Mouse (Mus musculus): Measurements from ENCODE around the gene Vmn2r108.
"Not testable (repeated sequence)": the region's sequence is repeated elsewhere in the genome, so short reads cannot be mapped to it uniquely, and the experiment has no call there.

The Vmn2r108 gene

GRCm38 (mm10) chr17:20481231-20481630 is at the start of gene Vmn2r108:
Vmn2r108 (minus strand) TSS chr17:20481331.
- DNase-seq (ENCODE audit: low read depth in 2 of 2, low spot score in 2 of 2), result no peak

GRCm38 (mm10) chr17:20508247-20508646 is 27.1 kb upstream of the Vmn2r108 start:
- DNase-seq (ENCODE audit: low read depth in 2 of 2, low spot score in 2 of 2), result not testable (repeated sequence)

DNA sequence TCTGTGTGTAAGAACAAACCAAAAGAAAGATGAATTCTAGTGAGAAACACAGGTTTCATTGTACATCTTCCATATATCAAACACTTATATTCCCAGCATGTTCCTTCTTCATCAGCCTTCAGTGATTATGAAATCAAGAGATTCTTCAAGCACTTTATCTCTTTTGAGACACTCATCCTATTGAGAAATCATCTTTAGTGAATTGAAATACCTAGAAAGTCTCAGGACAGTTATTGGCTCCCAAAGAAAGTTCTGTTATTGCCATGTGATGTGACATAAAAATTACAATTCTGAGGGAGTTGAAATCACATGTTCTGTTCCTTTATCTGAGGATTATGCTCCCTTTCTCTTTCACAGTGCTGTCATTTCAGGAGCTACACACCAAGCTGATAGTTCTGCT is 16.7 kb upstream of the Vmn2r108 start, which contains the start of gene Vmn1r225:
Vmn1r225 (plus strand) TSS at position 301 of the 400 bp plus-strand sequence.
- DNase-seq (ENCODE audit: low read depth in 2 of 2, low spot score in 2 of 2), result no peak

- no peak for DNase-seq (ENCODE audit: low read depth in 2 of 2, low spot score in 2 of 2)
Measured at GRCm38 (mm10) chr17:20473311-20473710, 7.8 kb downstream of the Vmn2r108 start.

DNA sequence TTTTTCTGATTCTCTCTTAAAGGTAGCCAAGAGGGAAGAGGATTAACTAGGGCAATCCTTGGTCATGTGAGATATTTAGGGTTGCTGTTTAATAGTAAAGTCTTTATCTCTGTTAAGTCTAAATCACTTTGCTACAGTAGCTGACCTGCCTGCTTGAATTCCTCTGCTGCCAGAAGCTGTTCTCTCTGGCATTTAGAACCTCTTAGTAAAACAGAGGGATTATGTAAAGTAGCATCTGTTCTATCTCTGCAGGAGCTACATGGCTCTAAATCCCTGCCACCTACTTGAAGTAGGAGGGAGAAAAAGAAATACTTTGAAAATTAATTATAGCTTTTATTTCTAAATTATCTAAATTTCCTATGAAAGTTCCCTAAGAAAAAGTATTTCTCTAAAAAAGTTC is 41.9 kb downstream of the Vmn2r108 start:
- no peak for DNase-seq (ENCODE audit: low read depth in 2 of 2, low spot score in 2 of 2)

DNA sequence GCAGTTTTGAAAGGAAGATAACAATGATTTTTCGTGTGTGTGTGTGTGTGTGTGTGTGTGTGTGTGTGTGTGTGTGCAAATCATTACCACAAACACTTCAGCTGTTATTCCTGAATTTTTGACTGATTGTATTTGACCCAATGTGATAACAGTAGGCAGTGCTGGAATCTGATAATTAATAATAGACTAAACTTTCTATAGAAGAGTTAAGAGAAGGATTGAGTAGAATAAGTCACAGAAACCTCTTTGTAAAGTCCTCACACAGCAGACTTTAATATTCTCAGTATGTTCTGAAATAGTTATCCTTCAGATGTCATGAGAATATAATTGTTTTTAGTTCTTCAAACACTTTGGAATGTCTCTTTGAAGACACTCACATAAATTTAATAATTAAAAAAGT is 67.3 kb downstream of the Vmn2r108 start, which contains the start of gene Vmn1r224:
Vmn1r224 (plus strand) TSS at position 301 of the 400 bp plus-strand sequence.
- no peak for DNase-seq (ENCODE audit: low read depth in 2 of 2, low spot score in 2 of 2)
